Mouse (Mus musculus): ENCODE measurements at regions not wholly inside any gene's neighbourhood (a gene's known extent, or its start where the extent isn't known, plus 50 kb on each side); places are given as distances from the start of the nearest gene placed in this dataset.
A peak's percentile ranks its signal among the peaks of the same experiment; 100 is the strongest.

GRCm38 (mm10) chr14:19665756-19666155, 63.4 kb upstream of the Gm5458 start:
- peak; percentile 4 for DNase-seq

DNA sequence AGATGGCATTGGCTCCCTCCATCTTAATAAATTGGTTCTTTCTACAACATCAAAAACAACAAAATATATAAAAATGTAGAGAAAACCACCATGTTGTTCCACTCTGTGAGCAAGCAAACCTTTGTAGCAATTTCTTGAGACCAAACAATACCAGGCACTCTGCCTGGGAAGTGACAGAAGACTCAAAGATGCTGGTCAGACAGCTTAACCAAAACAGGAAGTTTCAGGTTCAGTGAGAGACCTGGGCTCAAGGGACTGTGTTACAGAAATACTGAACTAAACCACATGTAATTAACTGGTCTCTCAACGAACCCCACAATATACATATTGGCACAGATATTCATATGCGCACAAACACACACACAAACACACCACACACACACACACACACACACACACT, 71.7 kb upstream of the Gm5458 start:
- DNase-seq = no peak

DNA sequence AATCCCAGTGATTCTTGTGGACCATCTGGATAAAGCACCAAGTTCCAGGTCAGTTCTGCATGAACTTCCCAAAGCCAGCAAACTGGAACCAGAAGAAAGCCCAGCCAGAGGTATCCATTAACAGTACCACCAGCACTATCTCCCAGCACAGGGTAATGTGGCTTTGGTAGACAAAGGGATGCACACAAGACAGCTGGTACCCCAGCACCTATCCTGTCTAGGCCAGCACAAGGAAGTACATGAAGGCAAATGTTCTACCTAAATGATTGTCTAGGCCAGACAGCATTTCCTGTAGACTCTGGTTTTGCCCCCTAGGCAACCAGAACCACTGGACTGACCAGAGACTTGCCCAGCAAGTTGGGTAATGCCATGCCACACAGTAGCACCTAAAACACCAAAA, 62.6 kb upstream of the Nid2 start:
- DNase-seq = no peak

GRCm38 (mm10) chr14:19693606-19694005, 57.5 kb upstream of the Nid2 start:
- DNase-seq = peak; percentile 20

DNA sequence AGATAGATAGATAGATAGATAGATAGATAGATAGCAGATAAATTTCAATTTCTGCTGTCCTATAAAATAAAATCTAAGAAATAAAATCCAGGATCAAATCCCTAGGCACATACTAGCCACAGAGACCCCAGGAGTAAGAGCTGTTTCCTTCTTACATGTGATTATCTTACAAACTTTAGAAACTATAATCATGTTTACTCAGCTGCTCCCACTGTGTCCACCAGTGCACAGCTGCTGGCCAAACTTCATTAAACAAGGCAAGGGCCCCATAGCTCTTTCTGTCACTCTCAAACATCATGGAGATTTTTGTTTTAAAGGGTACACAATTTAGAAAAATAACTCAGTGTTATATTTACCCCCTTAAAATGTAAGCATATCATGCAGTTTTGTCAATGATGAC, 56.8 kb upstream of the Nid2 start:
- DNase-seq = no peak

DNA sequence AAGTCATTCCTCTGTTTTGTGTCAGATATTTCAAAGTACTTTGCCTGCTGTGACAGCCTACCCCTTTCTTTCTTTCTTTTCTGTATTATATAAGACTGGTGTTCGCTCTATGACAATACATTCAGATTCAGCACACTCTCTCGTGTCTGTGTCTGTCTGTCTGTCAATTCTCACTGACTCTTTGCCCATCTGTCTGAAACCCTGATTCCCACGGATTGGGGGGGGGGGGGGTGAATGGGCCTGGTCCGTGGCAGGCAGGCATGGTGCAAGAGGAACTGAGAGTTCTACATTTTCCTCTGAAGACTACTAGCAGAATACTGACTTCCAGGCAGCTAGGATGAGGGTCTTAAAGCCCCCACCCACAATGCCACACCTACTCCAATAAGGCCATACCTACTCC, 51.6 kb upstream of the Nid2 start:
- DNase-seq = no peak

Data from adrenal gland, postnatal 25 days (tissue).